8 mouse cellular contexts compared by ENCODE assay signal in genomic region chr10:81058896-81059295, GRCm38 (mm10). TPM values are rescaled to one million over a fixed set of nuclear protein-coding genes. Genes with fewer than 3 reads are reported as not detected.
DNase-seq lines count a peak whose midpoint lies in the region; ATAC-seq and TF ChIP-seq lines count a peak whose summit lies in the region.

No protein-coding gene starts in this region.

- TF ChIP-seq CTCF in G1E (IDR thresholded peaks at IDR 0.05; ENCODE audit: low read depth, low read length): no peak

- H3K9ac ChIP-seq in heart, embryonic 13.5 days: peak overlapping the region; percentile 97
- H3K9ac ChIP-seq in hindbrain, embryonic 12.5 days: peak overlapping the region; percentile 84

- WGBS in heart, embryonic 13.5 days: 87% methylated on average over 6 of the region's 6 CpGs
- WGBS in hindbrain, embryonic 12.5 days: 87% methylated on average over 6 of the region's 6 CpGs
- 91% methylated on average over 6 of the region's 6 CpGs for WGBS in midbrain, embryonic 10.5 days

- H3K36me3 ChIP-seq in heart, embryonic 13.5 days: peaks cover 6% of the 10 kb centered on the region; the same call in 1 of the 2 replicates
- peaks cover 51% of the 10 kb centered on the region for H3K36me3 ChIP-seq in G1E (replicated peaks)
- H3K36me3 ChIP-seq in hindbrain, embryonic 12.5 days: no peaks in the 10 kb centered on the region; the same call in none of the 2 replicates
- H3K36me3 ChIP-seq in midbrain, embryonic 10.5 days: peaks cover 29% of the 10 kb centered on the region

- no peak overlapping the region for H3K27ac ChIP-seq in heart, embryonic 13.5 days (replicated peaks)
- H3K27ac ChIP-seq in hindbrain, embryonic 12.5 days: no peak overlapping the region
- no peak overlapping the region for H3K27ac ChIP-seq in midbrain, embryonic 10.5 days (replicated peaks)

- H3K27me3 ChIP-seq in heart, embryonic 13.5 days (replicated peaks): no peaks in the 10 kb centered on the region
- no peaks in the 10 kb centered on the region for H3K27me3 ChIP-seq in G1E (ENCODE audit: insufficient read depth, low read length)
- H3K27me3 ChIP-seq in hindbrain, embryonic 12.5 days: no peaks in the 10 kb centered on the region
- H3K27me3 ChIP-seq in midbrain, embryonic 10.5 days (ENCODE audit: low read depth, poor library complexity, severe bottlenecking): no peaks in the 10 kb centered on the region

- no peak for ATAC-seq in heart, embryonic 13.5 days (ENCODE audit: extremely low read depth, insufficient number of reproducible peaks, low FRiP score, low TSS enrichment)
- ATAC-seq in G1E (ENCODE audit: extremely low read depth, insufficient number of reproducible peaks, low FRiP score, poor library complexity, severe bottlenecking): no peak
- ATAC-seq in hindbrain, embryonic 12.5 days (ENCODE audit: low FRiP score): no peak
- ATAC-seq in activated CD4-positive, CD25-positive, alpha-beta regulatory T cell, adult 4 months: no peak

- DNase-seq in heart, adult 8-10 months (ENCODE audit: low spot score): no peak
- DNase-seq in G1E (ENCODE audit: low spot score): no peak
- DNase-seq in midbrain, embryonic 10.5 days (ENCODE audit: low spot score): no peak
- DNase-seq in right cerebral cortex, postnatal 4 days: no peak
- no peak for DNase-seq in left cerebral cortex, postnatal 14 days (ENCODE audit: low spot score in 2 of 2)

- H3K4me2 ChIP-seq in heart, embryonic 13.5 days: peak overlapping the region; percentile 93
- H3K4me2 ChIP-seq in hindbrain, embryonic 12.5 days (replicated peaks): peak overlapping the region; percentile 86

- intact Hi-C loops in left cerebral cortex, postnatal 14 days (cut with DNase I): no loop called here

- H3K9me3 ChIP-seq in heart, embryonic 13.5 days: no peaks in the 10 kb centered on the region
- H3K9me3 ChIP-seq in G1E (replicated peaks): no peaks in the 10 kb centered on the region
- H3K9me3 ChIP-seq in hindbrain, embryonic 12.5 days (replicated peaks): no peaks in the 10 kb centered on the region
- no peaks in the 10 kb centered on the region for H3K9me3 ChIP-seq in midbrain, embryonic 10.5 days (replicated peaks)

- H3K4me3 ChIP-seq in heart, embryonic 13.5 days: peak overlapping the region; percentile 92
- H3K4me3 ChIP-seq in G1E (ENCODE audit: low read depth, low read length): peak overlapping the region; percentile 89
- peak overlapping the region; percentile 79 for H3K4me3 ChIP-seq in hindbrain, embryonic 12.5 days
- H3K4me3 ChIP-seq in midbrain, embryonic 10.5 days: peak overlapping the region; percentile 73

- peaks cover 39% of the 10 kb centered on the region for H3K4me1 ChIP-seq in heart, embryonic 13.5 days
- H3K4me1 ChIP-seq in G1E (ENCODE audit: insufficient read depth, low read depth, low read length): peaks cover 43% of the 10 kb centered on the region
- H3K4me1 ChIP-seq in hindbrain, embryonic 12.5 days: peaks cover 34% of the 10 kb centered on the region
- H3K4me1 ChIP-seq in midbrain, embryonic 10.5 days: peaks cover 24% of the 10 kb centered on the region

RNA-seq across cellular contexts. Expression of gene Sgta, which starts 1.1 kb away (rescaled TPM):
- 152 and 162 TPM in 2 replicates for polyA plus RNA-seq in heart, embryonic 13.5 days (2015; fragmentation: Nextera tagmentation; extraction: Ambion mirVana)
- 100 to 1,000 TPM in 2 of 4 experiments, 10 to 100 TPM in 2; 92.0 to 102 (median 99.4) TPM for total RNA-seq in heart, adult 8-10 months (2022)
- total RNA-seq in G1E (2014; fragmentation: Nextera tagmentation) (69.9 and 71.1 TPM in 2 replicates), G1E (2017) (52.4 and 56.2 TPM in 2 replicates)
- 178 and 186 TPM in 2 replicates for polyA plus RNA-seq in G1E (2012)
- 259 and 269 TPM in 2 replicates for polyA plus RNA-seq in hindbrain, embryonic 12.5 days (2016; fragmentation: Nextera tagmentation; extraction: Ambion mirVana)
- 289 and 314 TPM in 2 replicates for polyA plus RNA-seq in midbrain, embryonic 10.5 days (2016; fragmentation: Nextera tagmentation; extraction: Ambion mirVana)
- polyA plus RNA-seq in activated CD4-positive, CD25-positive, alpha-beta regulatory T cell, adult 4 months (2017; shearing (Covaris generic)): 10 to 100 TPM; 54.7 to 68.3 TPM
- 100 to 1,000 TPM; 178 to 186 TPM for total RNA-seq in left cerebral cortex, postnatal 14 days (2021)

RNA-seq across cellular contexts. Expression of gene Thop1, which starts 10.9 kb away (rescaled TPM):
- polyA plus RNA-seq in heart, embryonic 13.5 days (2015; fragmentation: Nextera tagmentation; extraction: Ambion mirVana): 29.1 and 33.8 TPM in 2 replicates
- total RNA-seq in heart, adult 8-10 months (2022): 10 to 100 TPM; 12.3 to 14.9 (median 13.2) TPM
- 13.1 and 15.9 TPM in 2 replicates for total RNA-seq in G1E (2014; fragmentation: Nextera tagmentation)
- 19.0 and 23.6 TPM in 2 replicates for total RNA-seq in G1E (2017)
- 81.6 and 95.0 TPM in 2 replicates for polyA plus RNA-seq in G1E (2012)
- polyA plus RNA-seq in hindbrain, embryonic 12.5 days (2016; fragmentation: Nextera tagmentation; extraction: Ambion mirVana): 57.5 and 58.0 TPM in 2 replicates
- 87.1 and 107 TPM in 2 replicates for polyA plus RNA-seq in midbrain, embryonic 10.5 days (2016; fragmentation: Nextera tagmentation; extraction: Ambion mirVana)
- 1 to 10 TPM; 2.8 to 4.5 TPM for polyA plus RNA-seq in activated CD4-positive, CD25-positive, alpha-beta regulatory T cell, adult 4 months (2017; shearing (Covaris generic))
- 10 to 100 TPM; 51.1 to 51.2 TPM for total RNA-seq in left cerebral cortex, postnatal 14 days (2021)

RNA-seq across cellular contexts. Expression of gene Slc39a3, which starts 21.7 kb away (rescaled TPM):
- polyA plus RNA-seq in heart, embryonic 13.5 days (2015; fragmentation: Nextera tagmentation; extraction: Ambion mirVana): 8.0 and 8.2 TPM in 2 replicates
- 10 to 100 TPM; 12.1 to 14.1 (median 12.7) TPM for total RNA-seq in heart, adult 8-10 months (2022)
- total RNA-seq in G1E (2014; fragmentation: Nextera tagmentation): 2.8 and 3.4 TPM in 2 replicates
- total RNA-seq in G1E (2017): 7.4 and 9.9 TPM in 2 replicates
- 8.2 and 9.6 TPM in 2 replicates for polyA plus RNA-seq in G1E (2012)
- polyA plus RNA-seq in hindbrain, embryonic 12.5 days (2016; fragmentation: Nextera tagmentation; extraction: Ambion mirVana): 33.8 and 37.0 TPM in 2 replicates
- polyA plus RNA-seq in midbrain, embryonic 10.5 days (2016; fragmentation: Nextera tagmentation; extraction: Ambion mirVana): 17.4 and 26.6 TPM in 2 replicates
- 1 to 10 TPM; 3.2 to 4.0 TPM for polyA plus RNA-seq in activated CD4-positive, CD25-positive, alpha-beta regulatory T cell, adult 4 months (2017; shearing (Covaris generic))
- 10 to 100 TPM; 70.9 to 76.3 TPM for total RNA-seq in left cerebral cortex, postnatal 14 days (2021)

RNA-seq across cellular contexts. Expression of gene Diras1, which starts 33.4 kb away (rescaled TPM):
- polyA plus RNA-seq in heart, embryonic 13.5 days (2015; fragmentation: Nextera tagmentation; extraction: Ambion mirVana): 0.06 and 0.07 TPM in 2 replicates
- under 1 TPM in 1 of 4 experiments, not detected in 3; 0.44 TPM for total RNA-seq in heart, adult 8-10 months (2022)
- total RNA-seq in G1E (2014; fragmentation: Nextera tagmentation) (not detected in 2 replicates), G1E (2017) (0.44 TPM in 1 of 2 replicates, not detected in the other)
- polyA plus RNA-seq in G1E (2012): 0.02 TPM in 1 of 2 replicates, not detected in the other
- polyA plus RNA-seq in hindbrain, embryonic 12.5 days (2016; fragmentation: Nextera tagmentation; extraction: Ambion mirVana): 16.4 and 16.7 TPM in 2 replicates
- polyA plus RNA-seq in midbrain, embryonic 10.5 days (2016; fragmentation: Nextera tagmentation; extraction: Ambion mirVana): 3.0 and 6.4 TPM in 2 replicates
- under 1 TPM in 1 of 2 experiments, not detected in 1; 0.11 TPM for polyA plus RNA-seq in activated CD4-positive, CD25-positive, alpha-beta regulatory T cell, adult 4 months (2017; shearing (Covaris generic))
- 100 to 1,000 TPM; 113 to 117 TPM for total RNA-seq in left cerebral cortex, postnatal 14 days (2021)

RNA-seq across cellular contexts. Expression of gene Creb3l3, which starts 39.8 kb away (rescaled TPM):
- polyA plus RNA-seq in heart, embryonic 13.5 days (2015; fragmentation: Nextera tagmentation; extraction: Ambion mirVana): 0.83 and 1.1 TPM in 2 replicates
- under 1 TPM in 3 of 4 experiments, not detected in 1; 0.14 to 0.53 (median 0.27) TPM for total RNA-seq in heart, adult 8-10 months (2022)
- total RNA-seq in G1E (2014; fragmentation: Nextera tagmentation): not detected in 2 replicates
- total RNA-seq in G1E (2017): 0.29 TPM in 1 of 2 replicates, not detected in the other
- not detected in 2 replicates for polyA plus RNA-seq in G1E (2012)
- 0.12 and 0.46 TPM in 2 replicates for polyA plus RNA-seq in hindbrain, embryonic 12.5 days (2016; fragmentation: Nextera tagmentation; extraction: Ambion mirVana)
- 0.35 and 0.60 TPM in 2 replicates for polyA plus RNA-seq in midbrain, embryonic 10.5 days (2016; fragmentation: Nextera tagmentation; extraction: Ambion mirVana)
- not detected for polyA plus RNA-seq in activated CD4-positive, CD25-positive, alpha-beta regulatory T cell, adult 4 months (2017; shearing (Covaris generic))
- total RNA-seq in left cerebral cortex, postnatal 14 days (2021): under 1 TPM; 0.15 to 0.44 TPM
